Mouse (Mus musculus) hindbrain, embryonic 11.5 days (tissue): ENCODE results near the gene Ets2. TPM values are rescaled to one million over a fixed set of nuclear protein-coding genes. Genes with fewer than 3 reads are reported as not detected.

Experiments used
- ATAC-seq: fragments of 200-750 bp; cut with Nextera tagmentation; 2 replicates; pipeline ENCODE4 v1.8.0; 2017; ENCODE audit warnings: mild to moderate bottlenecking, moderate TSS enrichment, moderate library complexity; ENCODE audit not compliant: low FRiP score
- DNase-seq: peaks from one replicate; pipeline ENCODE4 v3.0.0-alpha.2; 2015; ENCODE audit warnings: low spot score
- H3K27ac ChIP-seq: fragments of 300-500 bp; sonication (generic); 2 replicates; pipeline ENCODE4 v1.5.1; 2014; ENCODE audit warnings: mild to moderate bottlenecking, low read depth, low read length
- H3K27me3 ChIP-seq: fragments of 300-500 bp; sonication (generic); 2 replicates; pipeline ENCODE4 v1.6.1; 2014; ENCODE audit warnings: mild to moderate bottlenecking, low read length, moderate library complexity, mixed read lengths; ENCODE audit not compliant: control insufficient read depth, insufficient read depth
- H3K36me3 ChIP-seq: fragments of 300-500 bp; sonication (generic); 2 replicates; pipeline ENCODE4 v1.6.1; 2014; ENCODE audit warnings: mild to moderate bottlenecking, low read length, moderate library complexity, mixed read lengths; ENCODE audit not compliant: control insufficient read depth, insufficient read depth
- H3K4me1 ChIP-seq: fragments of 300-500 bp; sonication (generic); replicated peaks from 2 replicates; pipeline ENCODE4 v1.6.1; 2014; ENCODE audit warnings: low read length, mixed read lengths; ENCODE audit not compliant: control insufficient read depth, insufficient read depth
- H3K4me2 ChIP-seq: fragments of 300-500 bp; sonication (generic); replicated peaks from 2 replicates; pipeline ENCODE4 v1.6.1; 2014; ENCODE audit warnings: mild to moderate bottlenecking, low read depth, low read length
- H3K4me3 ChIP-seq: fragments of 300-500 bp; sonication (generic); 2 replicates; pipeline ENCODE4 v1.5.1; 2014; ENCODE audit warnings: low read depth, low read length
- H3K9ac ChIP-seq: fragments of 300-500 bp; sonication (generic); 2 replicates; pipeline ENCODE4 v1.6.1; 2014; ENCODE audit warnings: low read depth, low read length
- H3K9me3 ChIP-seq: fragments of 300-500 bp; sonication (generic); 2 replicates; pipeline ENCODE4 v1.6.1; 2016; ENCODE audit warnings: low read length; ENCODE audit not compliant: control insufficient read depth
- WGBS: fragments of 180-500 bp; shearing (Covaris S2); extraction: QIAGEN DNeasy Blood & Tissue Kit; methylation state at CpG from one replicate; pipeline ENCODE4 v1.1.7; 2014; 5-methylcytosine and 5-hydroxymethylcytosine counted together
- polyA plus RNA-seq: library from polyadenylated mRNA; unstranded; fragments of >200 nt; fragmentation: Nextera tagmentation; extraction: Ambion mirVana; gene quantifications from 2 replicates; pipeline ENCODE4 v1.2.1, GENCODE M21; 2014

Gene Ets2
- polyA plus RNA-seq, 1 experiment from 2014 or later = 17.6 TPM

- no peak overlapping the region for H3K4me3 ChIP-seq
- H3K27me3 ChIP-seq = no peaks in the 10 kb centered on the region
- H3K36me3 ChIP-seq = peaks cover 4% of the 10 kb centered on the region; the same call in 1 of the 2 replicates
- H3K9ac ChIP-seq = no peak overlapping the region
- H3K4me1 ChIP-seq = no peaks in the 10 kb centered on the region
- no peaks in the 10 kb centered on the region for H3K9me3 ChIP-seq
- no peak overlapping the region for H3K27ac ChIP-seq
- DNase-seq (no peak), ATAC-seq (no peak)
- 95% methylated on average over 12 of the region's 12 CpGs for WGBS
- H3K4me2 ChIP-seq = no peak overlapping the region
Observed at GRCm38 (mm10) chr16:95716061-95716706, 14.3 kb downstream of the Ets2 start.

- no peaks in the 10 kb centered on the region for H3K36me3 ChIP-seq
Observed at GRCm38 (mm10) chr16:95717631-95718030, 15.8 kb downstream of the Ets2 start.

GRCm38 (mm10) chr16:95718119-95718518 is 16.2 kb downstream of the Ets2 start:
- H3K27me3 ChIP-seq = no peaks in the 10 kb centered on the region
- H3K4me1 ChIP-seq = no peaks in the 10 kb centered on the region
- no peaks in the 10 kb centered on the region for H3K9me3 ChIP-seq
- 90% methylated on average over 4 of the region's 4 CpGs for WGBS
- ATAC-seq (no peak), DNase-seq (no peak)
- H3K4me3 ChIP-seq = no peak overlapping the region
- no peak overlapping the region for H3K9ac ChIP-seq
- no peak overlapping the region for H3K27ac ChIP-seq
- no peaks in the 10 kb centered on the region for H3K36me3 ChIP-seq
- H3K4me2 ChIP-seq = no peak overlapping the region

More at GRCm38 (mm10) chr16:95717631-95718030, 15.8 kb downstream of the Ets2 start:
- WGBS = 94% methylated on average over 6 of the region's 6 CpGs
- H3K4me2 ChIP-seq = no peak overlapping the region
- no peaks in the 10 kb centered on the region for H3K27me3 ChIP-seq
- no peak overlapping the region for H3K27ac ChIP-seq
- no peak for DNase-seq
- H3K4me1 ChIP-seq = no peaks in the 10 kb centered on the region
- no peak overlapping the region for H3K4me3 ChIP-seq
- H3K9ac ChIP-seq = no peak overlapping the region
- H3K9me3 ChIP-seq = no peaks in the 10 kb centered on the region
- no peak for ATAC-seq

- no peak for ATAC-seq
- 91% methylated on average over 8 of the region's 8 CpGs for WGBS
- H3K36me3 ChIP-seq = no peaks in the 10 kb centered on the region
Observed at GRCm38 (mm10) chr16:95720532-95720931, 18.7 kb downstream of the Ets2 start.

GRCm38 (mm10) chr16:95724251-95724650 is 22.4 kb downstream of the Ets2 start:
- H3K27me3 ChIP-seq = no peaks in the 10 kb centered on the region
- no peak overlapping the region for H3K27ac ChIP-seq
- ATAC-seq (no peak), DNase-seq (no peak)
- WGBS = 84% methylated on average over 2 of the region's 2 CpGs
- H3K9me3 ChIP-seq = no peaks in the 10 kb centered on the region
- H3K36me3 ChIP-seq = no peaks in the 10 kb centered on the region
- H3K4me3 ChIP-seq = no peak overlapping the region
- H3K4me1 ChIP-seq = no peaks in the 10 kb centered on the region
- no peak overlapping the region for H3K9ac ChIP-seq
- no peak overlapping the region for H3K4me2 ChIP-seq

More at GRCm38 (mm10) chr16:95720532-95720931, 18.7 kb downstream of the Ets2 start:
- H3K27me3 ChIP-seq = no peaks in the 10 kb centered on the region
- H3K4me3 ChIP-seq = no peak overlapping the region
- no peak overlapping the region for H3K9ac ChIP-seq
- no peak overlapping the region for H3K4me2 ChIP-seq
- DNase-seq = no peak
- H3K9me3 ChIP-seq = no peaks in the 10 kb centered on the region
- no peaks in the 10 kb centered on the region for H3K4me1 ChIP-seq
- no peak overlapping the region for H3K27ac ChIP-seq

GRCm38 (mm10) chr16:95724776-95725175 is 22.9 kb downstream of the Ets2 start:
- no peak overlapping the region for H3K4me2 ChIP-seq
- H3K27me3 ChIP-seq = no peaks in the 10 kb centered on the region
- ATAC-seq (no peak), DNase-seq (no peak)
- H3K9me3 ChIP-seq = no peaks in the 10 kb centered on the region
- no peak overlapping the region for H3K4me3 ChIP-seq
- 87% methylated on average over 5 of the region's 5 CpGs for WGBS
- no peaks in the 10 kb centered on the region for H3K4me1 ChIP-seq
- no peaks in the 10 kb centered on the region for H3K36me3 ChIP-seq
- H3K27ac ChIP-seq = no peak overlapping the region
- H3K9ac ChIP-seq = no peak overlapping the region

GRCm38 (mm10) chr16:95726802-95727201 is 24.9 kb downstream of the Ets2 start:
- no peaks in the 10 kb centered on the region for H3K36me3 ChIP-seq
- WGBS = 94% methylated on average over 4 of the region's 4 CpGs
- no peak for ATAC-seq

GRCm38 (mm10) chr16:95728453-95729435 is 26.9 kb downstream of the Ets2 start:
- ATAC-seq (no peak), DNase-seq (peak; percentile 11)
- 83% methylated on average over 10 of the region's 10 CpGs for WGBS
- H3K27ac ChIP-seq = no peak overlapping the region
- no peak overlapping the region for H3K4me2 ChIP-seq
- no peak overlapping the region for H3K9ac ChIP-seq
- H3K27me3 ChIP-seq = no peaks in the 10 kb centered on the region
- H3K4me3 ChIP-seq = no peak overlapping the region
- H3K9me3 ChIP-seq = no peaks in the 10 kb centered on the region
- H3K4me1 ChIP-seq = no peaks in the 10 kb centered on the region; the same call in 1 of the 2 replicates
- H3K36me3 ChIP-seq = no peaks in the 10 kb centered on the region

More at GRCm38 (mm10) chr16:95726802-95727201, 24.9 kb downstream of the Ets2 start:
- H3K4me1 ChIP-seq = no peaks in the 10 kb centered on the region; the same call in 1 of the 2 replicates
- H3K27me3 ChIP-seq = no peaks in the 10 kb centered on the region
- no peak for DNase-seq
- no peaks in the 10 kb centered on the region for H3K9me3 ChIP-seq
- H3K4me2 ChIP-seq = no peak overlapping the region
- H3K4me3 ChIP-seq = no peak overlapping the region
- no peak overlapping the region for H3K9ac ChIP-seq
- H3K27ac ChIP-seq = no peak overlapping the region
